Mouse (Mus musculus) T-helper 17 cell (primary cell): Measurements from ENCODE around the gene Smarcc2.

ENCODE experiments used
- in situ Hi-C, 2 experiments: fragments of 300-600 bp; cut with MboI, MseI; formaldehyde crosslinking; loops; 1 replicate in 1 of 2; 2 replicates in 1 of 2; pipeline ENCODE4 v1.15.1; 2025; ENCODE audit warnings: high pct_unique_total_duplicates in 2 of 2

Smarcc2 gene

GRCm38 (mm10) chr10:128491495-128491894 lies 32.4 kb downstream of the Smarcc2 start:
- in situ Hi-C loops = loop anchor here in 1 of 2 experiments (25.0 kb wide), 1 partner anchor 829 kb away; the partner anchor contains the start of genes Nab2 and Nemp1

- in situ Hi-C loops = loop anchor here in 1 of 2 experiments (25.0 kb wide), 1 partner anchor 830 kb away; the partner anchor contains the start of genes Nab2 and Nemp1
These were observed 33.0 kb downstream of the Smarcc2 start for GRCm38 (mm10) chr10:128492051-128492450.

- in situ Hi-C loops = loop anchor here in 1 of 2 experiments (25.0 kb wide), 1 partner anchor 830 kb away; the partner anchor contains the start of genes Nab2 and Nemp1
These were observed 33.7 kb downstream of the Smarcc2 start for GRCm38 (mm10) chr10:128492633-128493311.

GRCm38 (mm10) chr10:128493319-128493694 lies 34.3 kb downstream of the Smarcc2 start:
- in situ Hi-C loops = loop anchor here in 1 of 2 experiments (25.0 kb wide), 1 partner anchor 831 kb away; the partner anchor contains the start of genes Nab2 and Nemp1

- in situ Hi-C loops = loop anchor here in 1 of 2 experiments (25.0 kb wide), 1 partner anchor 832 kb away; the partner anchor contains the start of genes Nab2 and Nemp1
These were observed 34.9 kb downstream of the Smarcc2 start, which contains the start of gene Myl6 for GRCm38 (mm10) chr10:128493695-128494666. Gene Myl6, minus strand, starts transcription at chr10:128494145.

- in situ Hi-C loops = loop anchor here in 1 of 2 experiments (25.0 kb wide), 1 partner anchor 832 kb away; the partner anchor contains the start of genes Nab2 and Nemp1
These were observed 35.7 kb downstream of the Smarcc2 start for GRCm38 (mm10) chr10:128494667-128495245.

GRCm38 (mm10) chr10:128495270-128495669 lies 36.2 kb downstream of the Smarcc2 start:
- in situ Hi-C loops = loop anchor here in 1 of 2 experiments (25.0 kb wide), 1 partner anchor 833 kb away; the partner anchor contains the start of genes Nab2 and Nemp1

- in situ Hi-C loops = loop anchor here in 1 of 2 experiments (25.0 kb wide), 1 partner anchor 834 kb away; the partner anchor contains the start of genes Nab2 and Nemp1
These were observed 36.9 kb downstream of the Smarcc2 start for GRCm38 (mm10) chr10:128495903-128496302.

- in situ Hi-C loops = loop anchor here in 1 of 2 experiments (25.0 kb wide), 1 partner anchor 834 kb away; the partner anchor contains the start of genes Nab2 and Nemp1
These were observed 37.5 kb downstream of the Smarcc2 start for GRCm38 (mm10) chr10:128496509-128497077.

GRCm38 (mm10) chr10:128497134-128497737 lies 38.2 kb downstream of the Smarcc2 start:
- in situ Hi-C loops = loop anchor here in 1 of 2 experiments (25.0 kb wide), 1 partner anchor 835 kb away; the partner anchor contains the start of genes Nab2 and Nemp1

GRCm38 (mm10) chr10:128498590-128498989 lies 39.5 kb downstream of the Smarcc2 start, which contains the start of gene Myl6b:
Gene Myl6b, minus strand, starts transcription at chr10:128498685.
- in situ Hi-C loops = loop anchor here in 1 of 2 experiments (25.0 kb wide), 1 partner anchor 836 kb away; the partner anchor contains the start of genes Nab2 and Nemp1

- in situ Hi-C loops = loop anchor here in 1 of 2 experiments (25.0 kb wide), 1 partner anchor 837 kb away; the partner anchor contains the start of genes Nab2 and Nemp1
These were observed 40.1 kb downstream of the Smarcc2 start for GRCm38 (mm10) chr10:128499116-128499671.

- in situ Hi-C loops = no loop called here
These were observed 43.3 kb downstream of the Smarcc2 start for GRCm38 (mm10) chr10:128502341-128502740.

GRCm38 (mm10) chr10:128503532-128503931 lies 44.5 kb downstream of the Smarcc2 start:
- in situ Hi-C loops = no loop called here

GRCm38 (mm10) chr10:128504012-128504411 lies 45.0 kb downstream of the Smarcc2 start:
- in situ Hi-C loops = no loop called here

- in situ Hi-C loops = loop anchor here in 1 of 2 experiments (5.0 kb wide), 1 partner anchor 37 kb away; no protein-coding TSS in a partner anchor
These were observed 45.8 kb downstream of the Smarcc2 start for GRCm38 (mm10) chr10:128504641-128505370.

GRCm38 (mm10) chr10:128505371-128505667 lies 46.3 kb downstream of the Smarcc2 start:
- in situ Hi-C loops = loop anchor here in 1 of 2 experiments (5.0 kb wide), 1 partner anchor 37 kb away; no protein-coding TSS in a partner anchor

- in situ Hi-C loops = loop anchor here in 1 of 2 experiments (5.0 kb wide), 1 partner anchor 36 kb away; no protein-coding TSS in a partner anchor
These were observed 46.9 kb downstream of the Smarcc2 start for GRCm38 (mm10) chr10:128505974-128506373.
